Mouse (Mus musculus): Measurements from ENCODE around the gene H2al2a. TPM values are rescaled to one million over a fixed set of nuclear protein-coding genes. Genes with fewer than 3 reads are reported as not detected.

H2al2a gene
- not detected in 2 replicates for polyA plus RNA-seq (2015; fragmentation: Nextera tagmentation; extraction: Ambion mirVana)

DNA sequence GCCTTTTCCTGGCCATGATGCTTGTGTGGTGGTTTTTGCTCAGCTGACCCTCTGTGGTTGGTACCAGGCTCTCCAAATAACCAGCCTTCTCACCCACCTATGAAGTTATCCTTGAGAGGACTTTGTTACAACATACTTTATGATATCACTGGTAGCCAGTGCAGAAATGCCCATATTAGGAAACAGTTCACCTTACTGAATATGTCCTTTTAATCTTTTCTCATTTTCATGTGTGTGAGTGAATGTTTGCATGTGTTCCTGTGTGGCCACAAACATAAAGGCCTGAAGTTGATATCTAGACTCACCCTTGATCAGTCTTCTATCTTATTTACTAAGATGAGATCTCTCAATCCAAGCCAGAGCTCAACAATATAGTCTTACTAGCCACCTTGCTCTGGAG lies at the start of gene H2al2a:
H2al2a (minus strand) TSS at position 101 of the 400 bp plus-strand sequence.
- no peak for ATAC-seq (ENCODE audit: low read depth)
- H3K36me3 ChIP-seq (ENCODE audit: control insufficient read depth, insufficient read depth, low read length), result no peaks in the 10 kb centered on the region
- H3K9me3 ChIP-seq (ENCODE audit: control insufficient read depth, low read length), result no peaks in the 10 kb centered on the region
- no peak within 1 kb of the TSS for H3K27ac ChIP-seq (ENCODE audit: low read length)
- H3K9ac ChIP-seq (ENCODE audit: low read length), result no peak within 1 kb of the TSS
- H3K4me2 ChIP-seq (ENCODE audit: low read depth, low read length), result no peak within 1 kb of the TSS
- H3K4me3 ChIP-seq (ENCODE audit: low read length), result no peak within 1 kb of the TSS
- no peaks in the 10 kb centered on the region for H3K4me1 ChIP-seq (replicated peaks; ENCODE audit: control insufficient read depth, insufficient read depth, low read length)
- no peaks in the 10 kb centered on the region for H3K27me3 ChIP-seq (ENCODE audit: control insufficient read depth, insufficient read depth, low read depth, low read length)

DNA sequence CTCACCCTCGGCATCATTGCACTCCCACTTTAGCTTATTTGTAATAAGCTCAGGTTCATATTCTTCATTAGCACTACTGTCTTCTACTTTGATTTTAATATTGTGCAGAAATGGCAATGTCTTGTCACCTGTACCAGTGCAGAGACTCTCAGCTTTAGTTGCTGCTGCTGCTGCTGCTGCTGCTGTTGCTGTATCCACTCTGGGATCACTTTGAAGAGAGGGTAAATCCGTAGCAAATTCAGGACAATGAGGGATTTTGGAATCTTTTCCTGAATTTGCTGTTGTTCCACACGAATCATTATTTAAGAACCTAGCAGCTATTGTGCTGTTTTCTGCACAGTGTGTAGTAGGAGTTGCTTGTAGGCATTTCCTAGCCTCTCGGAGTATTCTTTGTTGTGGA lies 49.4 kb upstream of the H2al2a start:
- peak overlapping the region; percentile 96 for H3K9ac ChIP-seq (ENCODE audit: low read length)
- under 1% methylated on average over 4 of the region's 4 CpGs for WGBS
- H3K9me3 ChIP-seq (ENCODE audit: control insufficient read depth, low read length), result no peaks in the 10 kb centered on the region
- ATAC-seq (ENCODE audit: low read depth), result no peak
- peak overlapping the region; percentile 99 for H3K27ac ChIP-seq (ENCODE audit: low read length)
- no peaks in the 10 kb centered on the region for H3K36me3 ChIP-seq (ENCODE audit: control insufficient read depth, insufficient read depth, low read length)
- no peaks in the 10 kb centered on the region for H3K27me3 ChIP-seq (ENCODE audit: control insufficient read depth, insufficient read depth, low read depth, low read length)
- H3K4me2 ChIP-seq (ENCODE audit: low read depth, low read length), result peak overlapping the region; percentile 74
- peaks cover 42% of the 10 kb centered on the region for H3K4me1 ChIP-seq (replicated peaks; ENCODE audit: control insufficient read depth, insufficient read depth, low read length)
- peak overlapping the region; percentile 88 for H3K4me3 ChIP-seq (ENCODE audit: low read length)

DNA sequence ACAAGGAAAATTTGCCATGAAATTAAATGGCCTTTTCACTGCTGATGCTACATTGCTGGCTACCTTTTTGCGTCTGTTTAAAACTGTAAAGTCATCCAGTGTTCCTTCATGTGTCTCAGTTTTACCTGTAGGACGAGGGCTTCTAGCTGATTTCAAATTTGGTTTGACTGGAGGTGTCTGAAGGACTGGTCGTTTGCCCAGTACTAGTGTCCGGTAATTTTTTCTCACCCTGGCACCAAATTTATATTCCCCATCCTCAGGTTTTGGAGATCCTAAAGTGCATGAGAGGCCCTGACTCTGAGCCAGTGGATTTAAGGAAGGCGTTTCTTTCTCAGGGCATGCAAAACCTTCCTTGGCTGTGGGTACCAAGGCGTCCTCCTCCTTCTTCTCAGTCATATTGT lies 49.0 kb upstream of the H2al2a start:
- ATAC-seq (ENCODE audit: low read depth), result no peak
- peak overlapping the region; percentile 99 for H3K27ac ChIP-seq (ENCODE audit: low read length)
- H3K9ac ChIP-seq (ENCODE audit: low read length), result peak overlapping the region; percentile 96
- peak overlapping the region; percentile 88 for H3K4me3 ChIP-seq (ENCODE audit: low read length)
- no peaks in the 10 kb centered on the region for H3K9me3 ChIP-seq (ENCODE audit: control insufficient read depth, low read length)
- H3K4me1 ChIP-seq (replicated peaks; ENCODE audit: control insufficient read depth, insufficient read depth, low read length), result peaks cover 46% of the 10 kb centered on the region
- H3K36me3 ChIP-seq (ENCODE audit: control insufficient read depth, insufficient read depth, low read length), result no peaks in the 10 kb centered on the region
- no peaks in the 10 kb centered on the region for H3K27me3 ChIP-seq (ENCODE audit: control insufficient read depth, insufficient read depth, low read depth, low read length)
- 12% methylated on average over 6 of the region's 6 CpGs for WGBS
- peak overlapping the region; percentile 74 for H3K4me2 ChIP-seq (ENCODE audit: low read depth, low read length)

DNA sequence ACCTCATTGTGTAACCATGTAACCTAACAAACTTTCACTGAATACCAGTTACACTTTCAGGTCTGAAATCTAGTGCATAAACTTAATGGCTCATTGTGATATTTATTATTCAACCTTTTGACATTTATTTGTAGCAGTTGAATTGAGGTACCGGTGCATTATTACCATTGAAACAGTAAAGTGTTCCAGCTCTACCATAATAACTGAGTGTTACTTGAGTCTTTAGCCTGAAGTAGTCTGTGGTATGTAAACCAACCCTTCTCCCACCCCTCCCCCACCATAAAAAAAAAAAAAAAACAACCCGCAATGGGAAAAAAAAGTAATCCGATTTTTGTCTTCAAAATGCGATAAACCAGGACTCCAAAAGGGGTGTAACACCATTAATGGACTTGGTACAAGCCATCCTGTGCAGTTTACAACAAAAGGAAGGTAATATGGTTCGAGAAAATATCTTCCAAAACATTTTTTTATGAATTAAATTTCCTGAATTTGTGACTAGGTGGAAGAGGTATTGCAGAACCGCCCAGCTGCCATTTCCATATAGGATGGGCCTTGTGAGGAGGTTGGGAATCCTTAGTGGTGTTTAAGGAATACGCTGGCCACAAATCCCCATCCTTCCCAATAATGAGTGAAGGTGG lies 48.5 kb upstream of the H2al2a start:
- Histone ChIP-seq H3K27me3 (ENCODE audit: control insufficient read depth, insufficient read depth, low read depth, low read length) (no peaks in the 10 kb centered on the region), H3K4me2 (ENCODE audit: low read depth, low read length) (peak overlapping the region; percentile 74), H3K27ac (ENCODE audit: low read length) (peak overlapping the region; percentile 99; the same call in 1 of the 2 replicates), H3K4me1 (replicated peaks; ENCODE audit: control insufficient read depth, insufficient read depth, low read length) (peaks cover 51% of the 10 kb centered on the region), H3K9me3 (ENCODE audit: control insufficient read depth, low read length) (no peaks in the 10 kb centered on the region), H3K9ac (ENCODE audit: low read length) (peak overlapping the region; percentile 96), H3K36me3 (ENCODE audit: control insufficient read depth, insufficient read depth, low read length) (no peaks in the 10 kb centered on the region), H3K4me3 (ENCODE audit: low read length) (peak overlapping the region; percentile 88)
- WGBS, result 12% methylated on average over 7 of the region's 7 CpGs
- ATAC-seq (ENCODE audit: low read depth), result no peak

DNA sequence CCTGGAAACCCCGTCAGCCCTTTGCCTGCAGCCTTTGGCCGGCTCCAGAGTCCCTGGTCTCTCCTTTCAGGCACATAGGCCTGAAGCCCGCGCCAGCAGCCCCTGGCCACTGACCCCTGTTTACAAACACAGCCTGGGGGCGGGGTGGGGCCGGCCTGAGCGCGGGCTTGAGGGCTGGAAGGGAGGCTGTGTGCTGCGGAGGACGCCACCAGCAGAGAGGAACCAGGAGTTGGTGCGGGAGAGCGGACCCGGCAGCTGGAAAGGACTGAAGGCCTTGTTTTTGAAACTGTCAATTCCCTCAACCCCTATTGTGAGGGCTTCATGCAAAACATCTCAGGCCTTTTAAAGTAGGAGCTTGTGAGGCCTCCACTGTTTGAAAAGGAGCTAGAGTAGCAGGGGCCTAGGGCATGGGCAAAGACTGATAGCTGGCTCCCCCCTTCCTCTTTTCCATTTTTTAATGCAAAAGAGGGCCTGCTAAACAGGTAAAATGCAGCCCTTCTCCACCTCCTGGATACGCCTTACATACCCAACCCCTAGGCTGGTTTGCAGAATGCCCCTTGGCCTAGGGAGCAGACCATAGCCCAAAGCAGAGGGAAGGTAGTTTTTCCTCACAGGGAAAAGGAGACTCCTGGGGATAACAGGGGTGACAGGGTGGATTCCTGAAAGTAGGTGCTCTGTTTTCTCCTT lies 44.6 kb upstream of the H2al2a start:
- no peak overlapping the region for H3K4me3 ChIP-seq (ENCODE audit: low read length)
- H3K4me2 ChIP-seq (ENCODE audit: low read depth, low read length), result peak overlapping the region; percentile 33
- H3K9ac ChIP-seq (ENCODE audit: low read length), result peak overlapping the region; percentile 61
- no peaks in the 10 kb centered on the region for H3K27me3 ChIP-seq (ENCODE audit: control insufficient read depth, insufficient read depth, low read depth, low read length)
- peak; percentile 65 for ATAC-seq (ENCODE audit: low read depth)
- no peaks in the 10 kb centered on the region for H3K9me3 ChIP-seq (ENCODE audit: control insufficient read depth, low read length)
- H3K4me1 ChIP-seq (replicated peaks; ENCODE audit: control insufficient read depth, insufficient read depth, low read length), result peaks cover 51% of the 10 kb centered on the region
- H3K27ac ChIP-seq (ENCODE audit: low read length), result peak overlapping the region; percentile 4
- 24% methylated on average over 14 of the region's 14 CpGs for WGBS
- no peaks in the 10 kb centered on the region for H3K36me3 ChIP-seq (ENCODE audit: control insufficient read depth, insufficient read depth, low read length)

DNA sequence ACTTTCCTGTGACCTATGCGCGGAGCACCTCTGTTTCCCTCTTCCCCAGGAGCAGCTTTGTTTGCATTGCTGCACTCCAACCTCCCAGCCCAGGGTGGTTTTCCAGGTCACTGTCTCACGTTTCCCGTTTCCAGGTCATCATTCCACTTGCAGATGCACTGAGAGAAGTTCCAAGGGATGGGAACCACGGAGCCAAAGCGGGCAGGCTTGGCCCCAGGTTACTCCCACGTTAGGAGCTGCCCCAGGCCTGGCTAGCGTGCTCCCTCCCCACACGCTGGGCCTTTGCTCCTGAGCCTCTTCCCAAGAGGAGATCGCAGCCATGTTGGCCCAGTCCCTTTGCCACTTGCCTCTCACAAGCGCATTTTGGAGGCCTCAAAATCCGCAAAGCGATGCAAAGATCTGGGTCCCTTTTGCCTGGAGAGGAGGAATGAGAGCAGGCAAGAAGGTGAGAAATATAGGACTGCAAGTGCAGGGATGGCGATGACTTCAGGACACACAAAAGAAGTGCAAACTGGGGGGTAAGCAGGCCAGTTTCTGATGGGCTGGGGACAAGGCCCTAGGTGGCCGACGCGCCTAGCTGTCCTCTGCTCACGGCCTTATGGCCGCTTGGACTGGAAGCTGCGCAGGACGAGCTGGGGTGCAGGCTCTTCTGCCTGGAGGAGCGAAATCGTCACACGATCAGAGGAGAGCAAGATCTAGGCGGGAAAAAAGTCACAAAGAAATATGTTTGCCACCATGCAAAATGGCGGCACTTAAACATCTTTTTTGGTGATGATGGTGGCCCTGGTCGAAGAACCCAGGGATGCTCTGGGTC lies 43.8 kb upstream of the H2al2a start:
- H3K4me2 ChIP-seq (ENCODE audit: low read depth, low read length), result peak overlapping the region; percentile 33
- no peaks in the 10 kb centered on the region for H3K9me3 ChIP-seq (ENCODE audit: control insufficient read depth, low read length)
- ATAC-seq (ENCODE audit: low read depth), result 0 out of 2 replicates have a peak, but pooled peaks have one; percentile 5
- no peak overlapping the region for H3K4me3 ChIP-seq (ENCODE audit: low read length)
- WGBS, result 53% methylated on average over 27 of the region's 27 CpGs
- H3K27me3 ChIP-seq (ENCODE audit: control insufficient read depth, insufficient read depth, low read depth, low read length), result no peaks in the 10 kb centered on the region
- peak overlapping the region; percentile 13 for H3K27ac ChIP-seq (ENCODE audit: low read length)
- peak overlapping the region; percentile 61 for H3K9ac ChIP-seq (ENCODE audit: low read length)
- H3K4me1 ChIP-seq (replicated peaks; ENCODE audit: control insufficient read depth, insufficient read depth, low read length), result peaks cover 48% of the 10 kb centered on the region
- H3K36me3 ChIP-seq (ENCODE audit: control insufficient read depth, insufficient read depth, low read length), result no peaks in the 10 kb centered on the region

DNA sequence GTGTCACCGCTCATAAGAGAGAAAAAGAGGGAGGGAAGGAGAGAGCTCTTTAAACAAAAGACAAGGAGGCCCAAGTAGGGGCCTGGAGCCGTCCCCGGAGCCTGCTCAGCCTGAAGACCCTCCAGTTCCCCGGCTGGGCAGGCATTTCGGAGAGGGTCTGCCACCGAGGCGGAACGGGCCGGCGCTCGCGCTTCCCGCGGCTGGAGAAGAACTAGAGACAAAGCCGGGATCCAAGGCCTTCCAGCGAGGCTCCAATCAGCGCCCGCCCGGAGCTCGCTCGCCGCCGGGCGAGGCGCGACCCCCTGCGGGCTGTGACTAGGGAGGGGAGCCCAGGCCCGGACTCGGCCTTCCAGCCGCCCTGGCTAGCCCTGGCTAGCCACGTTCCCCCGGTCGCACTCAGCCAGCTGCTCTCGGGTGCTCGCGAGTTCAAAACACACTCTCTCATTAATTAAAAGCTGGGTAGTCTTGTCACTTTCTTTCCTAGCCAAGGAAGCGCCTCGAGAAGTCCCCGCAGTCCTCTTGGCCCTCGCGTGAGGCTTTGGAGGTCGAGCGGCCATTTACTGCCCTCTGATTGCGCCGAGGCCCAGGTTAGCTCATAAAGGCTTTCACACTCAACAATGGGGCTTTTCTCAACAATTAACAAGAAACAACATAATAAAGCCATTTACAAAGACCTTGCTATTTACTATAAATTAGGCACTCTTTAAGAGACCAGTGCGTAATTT lies 43.0 kb upstream of the H2al2a start:
- ATAC-seq (ENCODE audit: low read depth), result peak; percentile 73
- Histone ChIP-seq H3K4me3 (ENCODE audit: low read length) (peak overlapping the region; percentile 35), H3K27ac (ENCODE audit: low read length) (peak overlapping the region; percentile 2; the same call in 1 of the 2 replicates), H3K4me1 (replicated peaks; ENCODE audit: control insufficient read depth, insufficient read depth, low read length) (peaks cover 44% of the 10 kb centered on the region), H3K9ac (ENCODE audit: low read length) (peak overlapping the region; percentile 77), H3K4me2 (ENCODE audit: low read depth, low read length) (peak overlapping the region; percentile 54), H3K27me3 (ENCODE audit: control insufficient read depth, insufficient read depth, low read depth, low read length) (no peaks in the 10 kb centered on the region), H3K36me3 (ENCODE audit: control insufficient read depth, insufficient read depth, low read length) (no peaks in the 10 kb centered on the region), H3K9me3 (ENCODE audit: control insufficient read depth, low read length) (no peaks in the 10 kb centered on the region)
- WGBS, result 14% methylated on average over 45 of the region's 46 CpGs

DNA sequence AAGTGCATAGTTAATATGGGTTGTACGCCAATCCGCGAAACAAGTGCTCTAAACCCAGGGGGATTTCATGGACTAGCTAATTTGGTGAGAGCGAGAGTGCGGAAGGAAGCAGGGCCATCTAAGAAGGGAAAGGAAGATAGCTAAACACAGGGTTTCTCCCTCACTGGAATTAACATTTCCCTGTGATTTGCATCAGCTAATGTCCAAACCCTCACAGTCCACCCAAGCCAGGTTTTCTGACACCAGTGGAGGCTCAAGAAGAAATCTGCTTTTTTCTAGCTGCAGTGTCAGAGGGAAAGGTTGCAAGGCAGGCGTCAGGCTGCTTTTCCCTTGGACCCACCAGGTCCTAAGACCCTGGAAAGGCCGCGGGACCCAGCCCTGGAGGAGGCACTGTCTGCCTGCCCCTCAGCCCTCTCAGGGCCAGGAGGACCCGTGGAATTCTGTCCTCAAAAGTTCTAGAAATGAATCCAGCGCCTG lies 42.2 kb upstream of the H2al2a start:
- H3K4me3 ChIP-seq (ENCODE audit: low read length), result no peak overlapping the region
- peak overlapping the region; percentile 77; the same call in 1 of the 2 replicates for H3K9ac ChIP-seq (ENCODE audit: low read length)
- no peaks in the 10 kb centered on the region for H3K9me3 ChIP-seq (ENCODE audit: control insufficient read depth, low read length)
- WGBS, result 67% methylated on average over 10 of the region's 10 CpGs
- H3K36me3 ChIP-seq (ENCODE audit: control insufficient read depth, insufficient read depth, low read length), result no peaks in the 10 kb centered on the region
- peaks cover 38% of the 10 kb centered on the region for H3K4me1 ChIP-seq (replicated peaks; ENCODE audit: control insufficient read depth, insufficient read depth, low read length)
- peak; percentile 39; the same call in 1 of the 2 replicates for ATAC-seq (ENCODE audit: low read depth)
- no peak overlapping the region; the same call in 1 of the 2 replicates for H3K27ac ChIP-seq (ENCODE audit: low read length)
- no peak overlapping the region for H3K4me2 ChIP-seq (ENCODE audit: low read depth, low read length)
- no peaks in the 10 kb centered on the region for H3K27me3 ChIP-seq (ENCODE audit: control insufficient read depth, insufficient read depth, low read depth, low read length)
